Mouse (Mus musculus) stomach, postnatal 0 days (tissue): Measurements from ENCODE around the gene Limk1.

ENCODE experiments used
- CTCF ChIP-seq: IDR thresholded peaks from 2 replicates; pipeline ENCODE4 v1.5.1; 2016; ENCODE audit warnings: antibody characterized with exemption, low read depth, mild to moderate bottlenecking, moderate library complexity
- EP300 ChIP-seq: optimal IDR thresholded peaks from 2 replicates; pipeline ENCODE3; 2016; ENCODE audit warnings: antibody characterized with exemption

- TF ChIP-seq CTCF (no peak), EP300 (no peak)
Measured at GRCm38 (mm10) chr5:134640371-134640770, 48.0 kb downstream of the Limk1 start.
